Mouse (Mus musculus): ENCODE data around the gene Nmu. TPM values are rescaled to one million over a fixed set of nuclear protein-coding genes. Genes with fewer than 3 reads are reported as not detected.

Gene Nmu
- not detected for total RNA-seq (2021)

GRCm38 (mm10) chr5:76363453-76364104, at the start of gene Nmu:
Gene Nmu, minus strand, starts transcription at chr5:76363788.
- no peak for DNase-seq
- intact Hi-C loops (cut with DNase I) = no loop called here

- intact Hi-C loops (cut with DNase I) = loop anchor here (2.0 kb wide), 1 partner anchor 549 kb away; no protein-coding TSS in a partner anchor
- DNase-seq = peak in 1 of 2 experiments; percentile 9
Measured at GRCm38 (mm10) chr5:76411697-76412096, 48.1 kb upstream of the Nmu start.

DNA sequence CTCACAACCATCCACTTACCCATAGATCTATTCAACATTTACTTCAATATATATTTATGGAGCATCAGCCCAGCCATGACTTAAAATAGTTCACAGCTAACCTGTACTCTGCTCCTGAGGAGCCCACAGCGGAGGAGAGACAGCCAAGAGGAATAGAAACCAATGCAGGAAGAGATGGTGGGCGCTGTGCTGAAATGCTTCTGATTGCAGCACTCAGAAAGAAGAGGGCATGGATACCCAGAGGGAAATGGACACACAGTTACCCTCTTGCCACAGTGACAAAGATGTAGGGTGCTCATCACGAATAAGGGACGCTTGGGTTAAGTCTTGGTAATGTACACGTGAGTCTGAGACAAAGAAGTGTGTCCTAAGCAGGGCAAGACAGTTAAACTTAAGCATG, 30.8 kb upstream of the Nmu start:
- intact Hi-C loops (cut with DNase I) = no loop called here
- DNase-seq = no peak

DNA sequence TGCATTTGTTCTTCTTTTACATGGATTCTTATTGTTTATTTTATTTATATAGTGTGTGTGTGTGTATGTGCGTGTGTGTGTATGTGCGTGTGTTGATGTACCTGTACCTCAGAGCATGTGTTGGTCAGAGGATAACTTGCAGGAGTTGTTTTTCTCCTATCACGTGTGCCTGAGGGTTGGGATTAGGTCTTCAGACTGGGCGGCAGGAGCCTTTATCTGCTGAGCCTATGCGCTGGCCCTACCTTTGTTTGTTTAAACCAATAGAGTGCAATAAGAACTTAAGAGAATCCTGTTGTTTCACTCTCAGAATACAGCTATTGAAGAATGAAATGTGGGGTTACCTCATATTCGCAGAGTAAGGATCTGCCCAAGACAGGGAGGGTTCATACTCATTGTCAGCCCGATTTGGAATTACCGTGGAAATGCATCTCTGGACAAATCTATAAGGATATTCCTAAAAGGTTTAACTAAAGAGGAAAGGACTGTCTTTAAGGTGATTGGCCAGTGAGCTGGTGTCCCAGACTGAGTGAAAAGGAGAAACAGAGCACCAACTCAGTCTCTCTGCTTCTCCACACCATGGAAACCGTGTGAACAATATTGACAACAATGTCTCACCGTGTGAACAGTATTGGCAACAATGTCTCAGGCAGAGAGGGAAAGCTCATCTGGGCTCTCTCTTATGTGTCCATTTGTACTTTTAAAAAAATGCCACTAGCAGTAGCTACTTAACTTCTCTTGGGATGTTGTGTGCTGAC, 25.6 kb upstream of the Nmu start:
- DNase-seq = no peak
- intact Hi-C loops (cut with DNase I) = no loop called here

DNA sequence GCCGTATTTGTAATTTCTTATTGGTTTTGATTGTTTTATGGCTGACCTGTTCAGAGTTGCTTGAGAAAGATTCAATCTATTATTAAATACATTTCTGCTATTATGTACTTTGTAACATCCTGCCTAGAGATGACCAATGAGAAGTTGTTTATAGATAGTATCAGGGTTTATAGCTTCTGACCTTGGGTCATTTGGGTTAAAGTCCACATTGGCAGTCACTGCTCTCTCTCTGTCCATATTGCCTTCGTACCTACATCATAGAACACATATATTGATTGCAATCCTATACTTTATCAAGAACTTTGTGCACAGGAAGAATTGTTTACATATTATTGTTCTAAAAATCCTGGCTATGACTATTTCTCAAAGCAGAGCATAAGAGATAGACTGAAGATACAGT, 24.9 kb upstream of the Nmu start:
- DNase-seq = no peak
- intact Hi-C loops (cut with DNase I) = no loop called here

DNA sequence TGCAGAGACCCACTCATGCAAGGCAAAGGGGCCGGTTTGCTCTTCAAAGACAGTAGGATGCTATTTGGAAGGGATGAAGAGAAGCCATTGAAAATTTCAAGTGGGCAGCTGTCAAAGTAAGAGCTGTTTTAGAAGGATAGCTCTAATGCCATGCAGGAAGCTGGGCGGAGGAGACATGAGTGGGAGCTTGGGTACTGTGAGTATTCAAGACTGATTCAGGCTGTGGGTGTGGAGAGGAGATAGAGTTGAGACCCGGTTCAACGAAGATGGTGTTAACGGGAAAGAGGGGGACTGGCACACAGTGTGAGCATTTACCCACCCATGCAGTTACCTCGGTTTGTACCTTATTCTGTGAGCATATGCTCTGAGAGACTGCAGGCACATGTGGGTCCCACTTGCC, 20.1 kb upstream of the Nmu start:
- intact Hi-C loops (cut with DNase I) = no loop called here
- DNase-seq = no peak

- DNase-seq = no peak
- intact Hi-C loops (cut with DNase I) = no loop called here
Measured at GRCm38 (mm10) chr5:76381836-76382235, 18.2 kb upstream of the Nmu start.

DNA sequence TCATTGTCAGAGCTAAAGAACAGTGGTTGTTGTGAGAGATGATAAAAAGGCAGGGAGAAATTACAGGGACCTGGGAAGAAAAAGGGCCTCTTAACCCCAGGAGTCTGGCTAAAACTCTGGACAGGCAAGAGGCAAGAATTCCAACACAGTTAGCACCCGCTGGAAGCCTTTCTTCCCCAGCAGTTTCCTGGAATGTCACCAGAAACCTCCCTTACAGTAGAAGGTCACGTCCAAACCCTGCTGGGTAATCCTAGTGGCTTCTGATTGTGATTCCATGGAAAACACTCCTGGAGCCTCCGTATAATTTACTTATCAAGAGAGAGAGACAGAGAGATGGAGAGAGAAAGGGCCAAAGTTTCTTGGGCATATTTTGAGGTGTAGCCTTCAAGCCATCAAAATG, 15.6 kb upstream of the Nmu start:
- intact Hi-C loops (cut with DNase I) = no loop called here
- DNase-seq = peak in 1 of 2 experiments; percentile 3

DNA sequence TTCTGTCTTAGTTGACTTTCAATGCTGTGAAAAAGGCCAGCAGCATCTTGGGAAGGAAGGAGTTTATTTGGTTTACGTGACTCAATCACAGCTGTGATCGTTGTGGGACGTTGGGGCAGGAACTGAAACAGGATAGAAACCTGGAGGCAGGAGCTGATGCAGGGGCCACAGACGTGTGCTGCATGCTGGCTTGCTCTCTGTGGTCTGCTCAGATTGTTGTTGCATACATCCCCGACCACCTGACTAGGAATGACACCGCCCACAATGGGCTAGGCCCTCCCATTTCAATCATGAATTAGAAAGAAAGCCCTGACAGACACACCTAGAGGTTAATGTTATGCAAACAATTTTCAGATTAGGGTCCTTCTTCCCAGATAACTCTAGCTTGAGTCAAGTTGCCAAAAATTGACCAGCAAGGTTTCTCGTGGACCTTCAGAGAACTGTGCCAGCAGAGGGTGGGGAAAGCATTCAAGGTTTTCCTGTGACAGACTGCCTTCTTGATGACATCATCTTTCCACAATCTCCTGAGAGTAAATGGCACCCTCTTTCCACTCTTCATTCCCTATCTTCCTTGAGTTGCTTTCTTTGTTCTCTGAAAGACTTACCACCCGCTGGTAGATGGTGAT, 5.7 kb upstream of the Nmu start:
- DNase-seq = no peak

DNA sequence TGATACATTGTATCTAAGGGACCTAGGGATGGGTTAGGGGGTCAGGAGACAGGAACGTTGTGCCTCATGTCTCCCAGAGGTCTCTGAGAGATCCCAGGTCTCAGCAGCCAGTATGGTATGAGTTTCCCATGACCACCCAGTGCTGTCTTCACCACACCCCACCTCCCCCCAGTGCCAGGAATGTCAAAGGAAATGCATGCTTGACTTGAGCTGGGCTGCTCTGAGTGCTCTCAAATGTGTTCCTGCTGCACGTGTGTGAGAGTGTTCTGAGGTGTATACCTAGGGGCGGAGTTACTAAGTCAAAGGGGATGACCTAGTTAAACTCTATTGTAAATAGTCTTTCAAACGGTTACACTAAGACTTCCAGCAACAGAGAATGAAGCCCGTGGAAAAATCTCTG, 1.8 kb upstream of the Nmu start:
- no peak for DNase-seq
- intact Hi-C loops (cut with DNase I) = no loop called here

More for the DNA sequence above, 5.7 kb upstream of the Nmu start:
- intact Hi-C loops (cut with DNase I) = no loop called here

DNA sequence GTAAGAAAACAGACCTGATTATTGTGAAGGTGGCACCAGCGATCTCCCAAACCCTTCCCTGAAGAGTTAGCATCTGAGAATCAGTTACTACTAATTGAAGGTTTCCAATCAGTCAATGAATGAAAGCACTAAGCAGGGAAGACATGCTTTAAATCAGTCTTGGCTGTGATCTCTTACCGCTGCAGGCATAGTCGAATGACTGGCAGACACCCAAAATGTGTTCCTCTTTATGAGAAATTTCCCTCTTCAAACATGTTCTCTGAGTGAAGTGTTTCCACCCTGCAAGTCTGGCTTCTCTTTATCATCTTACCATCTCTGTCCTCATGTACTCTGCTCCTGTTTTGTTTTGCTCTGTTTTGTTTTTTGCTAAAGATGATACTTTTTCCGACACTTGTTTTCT, 2.8 kb downstream of the Nmu start:
- intact Hi-C loops (cut with DNase I) = no loop called here
- DNase-seq = no peak

DNA sequence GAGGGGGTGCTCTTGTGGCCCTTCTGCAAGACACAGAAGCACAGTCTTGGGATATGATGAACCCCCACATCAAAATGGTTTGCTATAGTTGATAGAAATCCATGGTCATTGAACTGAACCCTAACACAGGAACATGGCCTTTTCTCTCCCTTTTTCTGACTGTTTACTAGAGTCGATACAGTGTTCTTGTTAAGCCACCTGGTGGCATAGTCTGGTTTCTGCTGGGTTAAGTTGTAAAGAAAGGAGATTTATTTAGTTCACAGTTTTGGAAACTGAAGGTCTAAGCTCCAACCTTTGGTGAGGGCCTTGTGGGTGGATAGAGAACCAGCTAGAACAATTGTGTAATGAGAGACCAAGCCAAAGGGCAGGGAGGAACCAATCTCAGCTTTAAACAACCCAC, 3.5 kb downstream of the Nmu start:
- intact Hi-C loops (cut with DNase I) = no loop called here
- DNase-seq = no peak

- DNase-seq = no peak
- intact Hi-C loops (cut with DNase I) = no loop called here
Measured at GRCm38 (mm10) chr5:76351953-76352611, 11.5 kb downstream of the Nmu start.

- intact Hi-C loops (cut with DNase I) = no loop called here
Measured at GRCm38 (mm10) chr5:76351537-76351936, 12.1 kb downstream of the Nmu start.

DNA sequence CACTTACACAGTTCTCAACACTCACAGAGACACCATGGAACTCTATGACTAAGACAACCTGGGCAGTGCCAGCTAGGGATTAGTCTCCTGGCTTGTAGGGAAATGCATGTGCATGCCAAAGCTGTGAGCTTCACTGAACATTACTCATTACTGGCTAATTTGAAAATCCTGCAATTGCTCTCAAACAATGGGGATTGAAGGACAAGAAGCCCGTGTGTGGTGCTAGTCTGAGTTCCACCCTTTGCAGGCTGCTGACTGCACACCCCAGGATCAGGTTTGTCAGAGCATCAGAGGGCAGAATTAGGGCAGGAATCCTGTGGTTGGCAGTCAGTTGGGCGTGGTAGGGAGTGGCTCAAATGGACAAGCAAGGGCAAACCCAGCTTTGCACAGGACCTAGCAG, 17.5 kb downstream of the Nmu start:
- DNase-seq = no peak
- intact Hi-C loops (cut with DNase I) = no loop called here

More at GRCm38 (mm10) chr5:76351537-76351936, 12.1 kb downstream of the Nmu start:
- DNase-seq = no peak

DNA sequence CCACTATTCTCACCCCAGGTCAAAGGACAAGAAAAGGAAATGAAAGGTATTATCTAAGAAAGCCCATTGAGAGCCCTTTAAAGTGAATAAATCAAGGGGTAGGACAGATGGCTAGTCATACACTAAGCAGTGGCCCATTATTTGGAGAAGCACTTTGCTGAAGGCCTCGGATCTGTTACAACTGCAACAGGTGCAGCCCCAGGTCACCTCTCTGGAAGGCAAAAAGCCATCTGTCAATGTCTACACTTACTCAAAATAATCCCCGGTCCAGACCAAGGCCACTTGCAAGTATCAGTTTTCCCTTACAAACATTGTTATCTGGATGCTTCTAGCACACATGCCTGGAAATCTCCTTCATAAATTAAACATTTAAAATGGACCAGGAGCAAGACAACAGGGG, 22.7 kb downstream of the Nmu start:
- intact Hi-C loops (cut with DNase I) = no loop called here
- no peak for DNase-seq

- intact Hi-C loops (cut with DNase I) = no loop called here
Measured at GRCm38 (mm10) chr5:76337100-76337499, 26.5 kb downstream of the Nmu start.

GRCm38 (mm10) chr5:76333833-76334232, 29.8 kb downstream of the Nmu start:
- no peak for DNase-seq
- intact Hi-C loops (cut with DNase I) = no loop called here

More at GRCm38 (mm10) chr5:76337100-76337499, 26.5 kb downstream of the Nmu start:
- DNase-seq = no peak

- intact Hi-C loops (cut with DNase I) = no loop called here
- no peak for DNase-seq
Measured at GRCm38 (mm10) chr5:76330953-76331352, 32.6 kb downstream of the Nmu start, which contains the start of gene Pdcl2. Gene Pdcl2, minus strand, starts transcription at chr5:76331156.

GRCm38 (mm10) chr5:76327296-76327695, 36.3 kb downstream of the Nmu start:
- intact Hi-C loops (cut with DNase I) = no loop called here

GRCm38 (mm10) chr5:76325113-76325512, 38.5 kb downstream of the Nmu start:
- intact Hi-C loops (cut with DNase I) = no loop called here
- no peak for DNase-seq

More at GRCm38 (mm10) chr5:76327296-76327695, 36.3 kb downstream of the Nmu start:
- DNase-seq = no peak

All from heart, postnatal 10 days (tissue).